Mouse (Mus musculus) natural killer cell, adult 2 months (primary cell): ENCODE data around the gene Spire2.
A peak's percentile ranks its signal among the peaks of the same experiment; 100 is the strongest.

Source experiments
- DNase-seq, 2 experiments: peaks; one replicate each; pipeline ENCODE4 v3.0.0; 2022; ENCODE audit warnings: low spot score in 2 of 2

Gene Spire2

DNA sequence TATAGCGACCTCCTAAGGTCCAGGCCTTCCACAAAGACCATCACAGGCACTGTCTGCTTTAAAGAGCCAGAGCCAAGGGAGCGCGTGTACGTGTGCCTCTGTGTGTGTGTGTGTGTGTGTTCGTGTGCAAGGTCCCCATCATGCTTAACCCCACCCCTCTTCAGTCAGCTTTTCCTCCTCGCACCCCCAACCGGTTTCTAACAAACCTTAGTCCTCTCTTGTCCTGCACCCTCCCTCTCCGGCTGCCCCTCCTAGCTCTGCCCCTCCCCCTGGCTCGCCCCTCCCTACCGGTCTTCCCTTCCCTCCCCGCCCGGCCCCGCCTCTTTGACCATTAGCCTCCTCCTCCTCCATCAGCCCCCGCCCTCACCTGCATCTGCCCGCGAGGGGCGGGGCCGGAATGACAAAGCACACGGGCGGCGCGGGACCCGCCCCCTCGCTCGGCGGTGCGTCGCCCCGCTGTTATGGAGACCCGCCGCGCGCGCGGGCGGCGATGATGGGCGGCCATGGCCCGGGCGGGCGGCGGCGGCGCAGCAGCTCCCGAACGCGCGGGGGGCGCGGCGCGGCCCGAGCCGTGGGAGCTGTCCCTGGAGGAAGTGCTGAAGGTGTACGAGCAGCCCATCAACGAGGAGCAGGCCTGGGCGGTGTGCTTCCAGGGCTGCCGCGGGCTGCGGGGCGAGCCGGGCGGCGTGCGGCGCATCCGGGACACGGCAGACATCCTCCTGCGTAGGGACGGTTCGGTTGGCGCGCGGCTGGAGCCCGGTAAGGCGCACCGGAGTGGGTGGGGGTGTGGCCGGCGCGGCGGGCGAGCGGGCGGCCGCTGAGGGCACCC lies at the start of gene Spire2:
Spire2 (plus strand) TSS at position 452 of the 829 bp plus-strand sequence.
- peak; percentile 31 to 67 for DNase-seq

DNA sequence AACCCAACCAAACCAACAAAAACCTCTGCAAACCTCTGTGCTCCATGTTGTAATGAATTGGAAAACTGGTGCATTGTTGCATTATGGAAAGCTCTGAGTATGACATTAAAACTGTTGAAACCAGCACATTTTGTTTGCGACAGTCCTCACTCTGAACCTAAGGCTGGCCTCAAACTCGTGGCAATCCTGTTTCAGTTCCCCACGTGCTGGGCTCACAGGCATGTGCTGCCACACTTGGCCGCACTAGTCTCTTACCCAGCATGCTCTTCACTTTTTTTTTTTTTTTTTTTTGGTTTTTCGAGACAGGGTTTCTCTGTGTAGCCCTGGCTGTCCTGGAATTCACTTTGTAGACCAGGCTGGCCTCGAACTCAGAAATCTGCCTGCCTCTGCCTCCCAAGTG lies 49.5 kb upstream of the Spire2 start:
- DNase-seq = peak in 1 of 2 experiments; percentile 53

- peak in 1 of 2 experiments; percentile 37 for DNase-seq
These were observed 48.5 kb upstream of the Spire2 start for GRCm38 (mm10) chr8:123283991-123284390.

DNA sequence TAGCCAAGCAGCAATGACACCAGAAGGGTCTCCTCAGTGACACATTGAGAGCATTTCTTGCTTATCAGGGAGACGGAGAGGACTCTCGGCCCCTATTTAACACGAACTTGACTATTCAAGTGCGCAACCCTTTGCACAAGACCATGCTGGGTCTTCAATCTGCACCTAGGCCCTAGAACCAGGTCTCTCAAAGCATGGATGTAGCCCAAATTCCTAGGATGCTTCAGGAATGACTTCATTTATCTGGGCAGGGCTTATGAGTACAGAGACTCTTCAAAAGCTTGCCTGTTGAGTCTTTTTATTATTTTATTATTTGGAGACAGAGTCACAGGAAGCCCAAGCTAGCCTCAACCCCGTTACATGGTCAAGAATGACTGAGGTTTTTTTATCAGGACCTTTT lies 48.0 kb upstream of the Spire2 start:
- no peak for DNase-seq

DNA sequence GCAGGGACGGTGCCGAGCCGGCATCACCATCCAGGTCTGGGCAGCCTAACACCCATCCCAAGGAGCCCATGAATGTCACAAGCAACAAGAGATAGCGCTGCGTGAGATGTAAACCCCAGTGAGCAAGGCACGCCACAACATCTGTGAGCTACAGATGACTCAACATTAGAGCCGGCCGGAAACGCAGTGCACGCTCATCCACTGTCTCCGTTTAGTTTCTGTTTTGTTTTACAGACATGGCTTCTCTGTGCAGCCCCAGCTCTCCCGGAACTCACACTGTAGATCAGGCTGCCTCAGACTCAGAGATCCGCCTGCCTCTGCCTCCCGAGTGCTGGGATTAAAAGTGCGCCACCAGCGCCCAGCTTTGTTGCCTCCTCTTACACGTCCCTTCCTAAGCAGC lies 45.2 kb upstream of the Spire2 start:
- no peak for DNase-seq

GRCm38 (mm10) chr8:123290166-123290565 lies 42.3 kb upstream of the Spire2 start:
- DNase-seq = peak in 1 of 2 experiments; percentile 29

DNA sequence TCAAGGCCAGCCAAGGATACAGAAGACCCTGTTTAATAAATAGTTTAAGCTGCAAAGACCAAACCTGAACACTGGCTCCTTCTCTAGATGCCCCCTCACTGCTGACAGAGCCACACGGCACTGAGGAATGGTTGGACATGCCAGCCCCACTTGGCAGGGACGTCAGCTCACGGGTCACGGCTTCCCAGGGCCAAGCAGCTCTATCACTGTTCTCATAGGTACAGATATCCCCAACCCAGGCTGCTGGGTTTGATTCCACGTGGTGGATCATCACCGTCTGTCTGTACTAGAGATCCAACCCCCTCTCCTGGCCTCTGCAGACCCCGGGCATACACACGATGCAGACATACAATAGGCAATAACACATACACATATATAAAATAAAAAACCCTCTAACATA lies 41.8 kb upstream of the Spire2 start:
- DNase-seq = no peak

DNA sequence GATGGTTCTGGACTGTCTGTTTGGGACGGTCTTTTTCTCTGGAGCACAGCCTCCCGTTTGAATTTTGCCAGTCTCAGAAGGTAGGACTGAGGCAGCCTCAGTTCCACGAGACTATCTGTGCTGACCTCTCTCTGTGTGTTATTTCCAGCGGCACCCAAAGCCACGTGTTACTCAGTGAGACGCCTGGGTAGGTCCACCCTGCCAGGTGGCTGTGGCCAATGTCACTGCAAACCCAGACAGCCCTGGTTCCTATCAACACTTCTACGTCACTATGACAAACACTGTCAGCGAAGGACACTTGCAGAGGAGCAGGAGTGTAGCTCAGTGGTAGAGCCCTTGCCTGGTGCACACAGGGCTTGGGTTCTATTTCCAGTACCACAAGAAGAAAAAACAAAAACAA lies 40.8 kb upstream of the Spire2 start:
- DNase-seq = no peak

- DNase-seq = no peak
These were observed 40.2 kb upstream of the Spire2 start for GRCm38 (mm10) chr8:123292281-123292680.

- DNase-seq = no peak
These were observed 39.7 kb upstream of the Spire2 start for GRCm38 (mm10) chr8:123292785-123293184.

DNA sequence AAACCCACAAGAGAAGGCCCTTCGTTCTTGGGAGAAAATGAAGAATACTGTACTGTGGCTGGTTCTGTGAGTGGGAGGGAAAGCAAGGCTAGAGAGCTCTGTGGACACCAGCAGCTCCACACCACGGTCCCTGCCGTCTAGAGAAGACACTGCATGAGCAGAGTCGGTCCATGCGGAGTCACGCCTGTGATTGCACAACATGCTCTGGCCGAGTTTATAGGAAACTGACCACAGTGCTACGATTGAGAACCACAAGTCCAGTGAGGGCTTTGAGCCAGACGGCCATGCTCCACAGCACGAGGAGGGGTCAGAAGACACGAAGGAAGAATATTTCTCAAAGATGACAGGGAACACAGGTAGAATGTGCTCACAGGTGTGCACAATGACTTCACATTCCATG lies 34.2 kb upstream of the Spire2 start:
- DNase-seq = no peak

GRCm38 (mm10) chr8:123308738-123309137 lies 23.8 kb upstream of the Spire2 start:
- DNase-seq = no peak

- DNase-seq = no peak
These were observed 14.6 kb upstream of the Spire2 start for GRCm38 (mm10) chr8:123317781-123318466.

DNA sequence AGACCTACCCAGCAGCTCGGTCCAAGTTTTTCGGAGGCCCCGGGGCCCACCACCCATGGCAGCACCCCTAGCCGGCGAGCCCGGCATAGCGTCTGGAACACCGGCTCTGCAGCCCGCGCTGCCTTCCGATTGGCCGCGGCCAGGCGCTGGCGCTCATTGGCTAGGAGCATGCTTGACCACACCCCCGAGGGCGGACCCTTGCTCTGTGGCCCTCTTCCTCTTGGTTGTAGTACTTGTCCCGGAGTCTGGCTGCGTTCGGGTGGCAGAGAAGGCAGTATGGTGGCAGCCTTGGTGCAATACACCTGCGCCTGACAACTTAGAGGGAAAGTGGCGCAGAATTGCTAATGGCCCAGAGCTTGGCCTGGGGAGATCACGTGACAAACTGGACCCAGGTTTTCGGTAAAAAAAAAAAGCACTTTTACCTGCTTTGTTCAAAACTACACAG lies 14.0 kb upstream of the Spire2 start, which contains the start of gene Fanca:
Fanca (minus strand) TSS at position 110 of the 445 bp plus-strand sequence.
- peak; percentile 86 to 91 for DNase-seq

DNA sequence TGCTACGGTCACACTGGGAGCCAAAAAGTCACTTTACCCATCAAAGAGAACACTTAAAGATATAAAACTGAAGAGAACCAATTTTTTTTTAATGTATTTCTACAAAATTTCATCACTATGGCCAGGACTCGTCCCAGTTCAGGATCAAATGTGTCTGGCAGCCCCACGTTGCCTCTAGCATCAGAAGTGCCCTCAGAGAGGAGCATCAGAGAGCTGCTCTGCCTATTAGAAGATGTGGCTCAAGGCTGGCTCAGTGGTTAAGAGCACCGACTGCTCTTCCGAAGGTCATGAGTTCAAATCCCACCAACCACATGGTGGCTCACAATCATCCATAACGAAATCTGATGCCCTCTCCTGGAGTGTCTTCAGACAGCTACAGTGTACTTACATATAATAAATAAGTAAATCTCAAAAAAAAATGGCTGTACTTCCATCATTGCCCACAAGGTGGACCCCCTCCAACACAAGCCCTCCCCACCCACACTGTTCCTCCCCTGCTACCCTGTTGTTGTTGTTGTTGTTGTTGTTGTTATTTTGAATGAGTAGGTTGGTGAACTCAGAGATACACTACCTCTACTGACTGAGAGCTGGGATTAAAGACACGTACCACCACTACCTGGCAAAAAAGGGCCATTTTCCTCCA lies 12.9 kb upstream of the Spire2 start:
- DNase-seq = peak; percentile 54 to 68

DNA sequence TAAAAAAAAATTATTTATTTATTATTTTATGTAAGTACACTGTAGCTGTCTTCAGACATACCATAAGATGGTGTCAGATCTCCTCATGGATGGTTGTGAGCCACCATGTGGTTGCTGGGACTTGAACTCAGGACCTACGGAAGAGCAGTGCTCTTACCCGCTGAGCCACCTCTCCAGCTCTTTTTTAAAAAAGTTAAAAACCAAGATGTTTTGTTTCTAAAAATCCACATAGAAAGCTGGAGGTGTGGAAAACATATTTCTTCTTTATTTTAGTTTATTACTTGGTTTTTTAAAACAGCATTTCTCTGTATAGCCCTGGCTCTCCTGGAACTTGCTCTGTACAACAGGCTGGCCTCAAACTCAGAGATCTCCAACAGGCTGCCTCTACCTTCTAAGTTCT lies 4.0 kb upstream of the Spire2 start:
- no peak for DNase-seq

- DNase-seq = no peak
These were observed 3.2 kb upstream of the Spire2 start for GRCm38 (mm10) chr8:123329350-123329749.

DNA sequence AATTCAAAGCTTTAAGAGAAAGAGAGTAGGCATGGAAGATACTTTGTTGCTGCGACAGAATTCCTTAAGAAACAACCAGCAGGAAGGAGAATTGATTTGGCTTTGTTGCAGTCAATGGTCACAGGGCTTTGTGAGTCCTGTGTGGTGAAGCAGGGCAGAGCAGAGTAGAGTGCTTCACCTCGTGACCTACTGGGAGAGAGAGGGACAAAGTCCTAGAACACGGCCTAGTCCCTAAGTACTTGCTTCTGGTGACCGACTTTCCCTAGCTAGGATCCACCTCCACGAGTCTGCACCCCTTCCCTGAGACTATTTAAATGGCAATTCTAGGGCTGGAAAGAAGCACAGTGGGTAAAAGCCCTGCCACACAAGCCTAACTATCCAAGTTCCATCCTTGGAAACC lies 2.6 kb upstream of the Spire2 start:
- no peak for DNase-seq

- DNase-seq = no peak
These were observed 1.8 kb upstream of the Spire2 start for GRCm38 (mm10) chr8:123330701-123331100.

DNA sequence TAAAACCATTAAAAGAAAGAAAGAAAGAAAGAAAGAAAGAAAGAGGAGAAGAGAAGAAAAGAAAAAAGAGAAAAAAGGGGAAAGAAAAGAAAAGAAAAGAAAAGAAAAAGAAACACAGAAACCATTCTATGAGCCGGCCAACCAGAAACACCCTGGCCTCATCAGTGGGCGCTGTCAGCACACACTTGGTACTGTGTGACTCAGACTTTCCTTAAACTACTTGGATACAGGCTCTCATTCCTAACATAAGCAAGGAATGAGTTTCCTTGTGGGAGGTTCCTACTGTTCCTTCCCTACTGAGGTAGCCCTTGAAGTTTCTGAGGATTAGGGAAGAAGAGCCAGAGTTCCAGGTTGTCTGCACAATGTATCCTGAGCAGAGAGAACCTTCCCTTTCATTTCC lies 1.2 kb upstream of the Spire2 start:
- no peak for DNase-seq

DNA sequence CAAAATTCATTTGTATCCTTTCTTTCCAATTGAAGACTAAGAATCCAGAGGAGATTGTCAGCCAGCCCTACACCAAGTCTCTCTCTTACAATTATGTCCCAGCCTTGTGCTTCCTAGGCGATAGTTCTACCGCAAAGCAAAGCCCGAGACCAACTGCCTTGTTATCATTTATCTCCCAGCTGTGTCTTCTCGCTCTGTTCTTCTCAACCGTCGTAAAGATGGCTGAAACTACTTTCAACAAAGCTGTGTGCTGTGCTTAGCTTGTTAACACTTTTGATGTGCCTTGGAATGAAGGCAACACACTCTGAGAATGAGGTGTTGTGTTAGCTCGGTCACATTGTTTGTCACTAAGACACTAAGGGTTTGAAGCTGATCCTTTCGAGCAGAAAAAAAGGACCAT lies 703 bp upstream of the Spire2 start:
- no peak for DNase-seq

DNA sequence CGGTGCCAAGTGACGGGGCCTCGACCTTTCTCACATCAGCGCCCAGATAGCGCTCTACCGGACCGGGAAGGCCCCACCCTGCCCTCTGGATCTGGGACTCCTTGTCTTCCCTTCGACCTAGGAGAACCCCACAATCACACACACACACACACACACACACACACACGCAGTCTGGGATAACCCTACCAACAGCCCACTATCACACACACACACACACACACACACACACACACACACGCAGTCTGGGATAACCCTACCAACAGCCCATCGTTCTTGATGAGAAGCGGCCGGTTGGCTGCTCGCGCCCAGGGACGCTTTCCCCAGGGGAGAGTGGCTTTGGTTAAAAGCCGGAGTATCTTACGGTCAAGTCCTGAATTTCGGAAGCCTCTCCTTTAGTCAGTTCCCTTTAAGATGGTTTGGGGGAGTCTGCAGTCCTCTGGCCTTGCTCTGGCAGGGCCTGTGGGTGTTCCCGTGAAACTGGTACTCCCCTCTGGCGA lies 626 bp downstream of the Spire2 start:
- DNase-seq = no peak
